Mouse (Mus musculus): ENCODE measurements at regions not wholly inside any gene's neighbourhood (a gene's known extent, or its start where the extent isn't known, plus 50 kb on each side); places are given as distances from the start of the nearest gene placed in this dataset.

- TF ChIP-seq CTCF (IDR thresholded peaks at IDR 0.05; ENCODE audit: low read depth) (no peak), EP300 (IDR thresholded peaks at IDR 0.05; ENCODE audit: low read depth) (no peak)
These were observed 480.7 kb upstream of the Igfbp7 start for GRCm38 (mm10) chr5:77888534-77888933.

All from liver, postnatal 0 days (tissue).